Mouse (Mus musculus): Measurements from ENCODE around the gene Nmur1.

DNA sequence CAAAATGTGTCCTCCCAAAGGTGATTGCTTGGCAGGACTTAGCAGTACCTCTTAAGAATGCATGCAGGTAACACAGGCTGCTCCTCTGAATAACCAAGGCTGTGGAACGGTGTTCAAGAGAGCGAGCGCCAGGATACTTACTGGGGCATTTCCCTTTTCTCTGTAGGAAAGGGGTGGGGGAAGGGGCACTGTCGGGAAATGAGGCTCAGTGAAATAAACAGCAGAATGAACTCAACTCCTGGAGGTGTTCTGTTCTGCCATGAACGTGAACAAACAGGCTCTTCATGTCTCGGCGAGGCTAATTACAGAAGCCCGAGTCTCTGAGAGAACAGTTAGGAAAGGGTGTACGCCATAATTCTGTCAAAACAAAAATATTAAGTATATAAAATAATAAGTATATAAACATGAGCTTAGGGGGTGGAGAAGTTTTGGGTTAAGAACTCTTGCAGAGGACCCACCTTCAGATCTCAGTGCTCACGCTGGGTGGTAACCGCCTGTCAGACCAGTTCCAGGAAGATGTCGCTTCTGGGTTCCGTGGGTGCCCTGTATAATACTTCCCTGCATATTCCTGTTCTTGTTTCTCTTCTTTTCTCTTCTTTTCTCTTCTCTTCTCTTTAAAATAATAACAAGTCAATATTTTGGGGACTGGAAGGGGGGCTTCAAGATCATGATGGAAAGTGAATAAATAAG, 31.0 kb upstream of the Nmur1 start:
- TF ChIP-seq POLR2A (IDR thresholded peaks at IDR 0.05; ENCODE audit: borderline replicate concordance, extremely low read depth, insufficient read depth, insufficient read length, poor library complexity, severe bottlenecking): no peak
- no peak for TF ChIP-seq CTCF (IDR thresholded peaks at IDR 0.05; ENCODE audit: borderline replicate concordance, extremely low read depth, insufficient read depth, insufficient read length)

Data from brain, embryonic 14.5 days (tissue).